Mouse (Mus musculus): ENCODE measurements around the gene Aspm.
"Not testable (repeated sequence)": the region's sequence is repeated elsewhere in the genome, so short reads cannot be mapped to it uniquely, and the experiment has no call there.

The Aspm gene
- long read RNA-seq, experiment 1, result 0 reads
- long read RNA-seq, experiment 2, result 0 reads

DNA sequence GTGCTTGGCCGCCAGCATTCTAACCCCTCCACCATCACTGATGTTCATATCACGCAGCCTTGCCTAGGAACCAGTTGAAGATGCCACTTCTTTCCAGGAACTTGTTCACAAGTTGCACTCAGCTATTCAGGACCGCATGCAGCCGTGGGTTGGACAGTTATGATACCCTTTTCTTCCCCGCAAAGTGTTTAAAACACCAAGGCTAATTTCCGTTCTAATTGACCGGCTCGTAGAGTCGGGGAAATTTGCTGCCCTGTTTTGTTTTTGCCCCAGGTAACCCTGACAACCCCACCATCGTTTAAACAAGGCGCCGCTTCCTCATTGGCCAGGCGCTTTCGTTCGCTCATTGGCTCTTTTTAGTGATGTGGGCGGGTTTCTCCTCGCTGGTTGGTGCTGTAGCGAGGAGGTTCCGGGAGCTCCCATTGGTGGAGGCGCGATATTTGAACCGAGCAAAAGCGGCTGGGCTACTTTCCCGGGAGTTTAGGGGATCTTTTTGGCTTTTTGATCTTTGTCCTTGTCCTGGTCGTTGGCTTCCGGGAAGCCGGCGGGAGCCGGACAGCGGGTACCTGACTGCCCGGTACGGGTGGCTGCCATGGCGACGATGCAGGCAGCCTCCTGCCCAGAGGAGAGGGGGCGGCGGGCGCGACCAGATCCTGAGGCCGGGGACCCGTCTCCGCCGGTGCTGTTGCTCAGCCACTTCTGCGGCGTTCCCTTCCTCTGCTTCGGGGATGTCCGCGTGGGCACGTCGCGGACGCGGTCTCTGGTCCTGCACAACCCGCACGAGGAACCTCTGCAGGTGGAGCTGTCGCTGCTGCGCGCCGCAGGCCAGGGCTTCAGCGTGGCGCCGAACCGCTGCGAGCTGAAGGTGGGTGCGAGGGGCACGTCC lies at the start of gene Aspm:
Aspm (plus strand) TSS at position 433 of the 886 bp plus-strand sequence.
- intact Hi-C loops (cut with DNase I), result no loop called here

GRCm38 (mm10) chr1:139405766-139406165 lies 48.8 kb upstream of the Aspm start:
- intact Hi-C loops (cut with DNase I), result no loop called here

- intact Hi-C loops (cut with DNase I), result no loop called here
These were observed 46.9 kb upstream of the Aspm start for GRCm38 (mm10) chr1:139407701-139408100.

GRCm38 (mm10) chr1:139412365-139412764 lies 42.2 kb upstream of the Aspm start:
- intact Hi-C loops (cut with DNase I), result not testable (repeated sequence)

GRCm38 (mm10) chr1:139413465-139413864 lies 41.1 kb upstream of the Aspm start:
- intact Hi-C loops (cut with DNase I), result no loop called here

DNA sequence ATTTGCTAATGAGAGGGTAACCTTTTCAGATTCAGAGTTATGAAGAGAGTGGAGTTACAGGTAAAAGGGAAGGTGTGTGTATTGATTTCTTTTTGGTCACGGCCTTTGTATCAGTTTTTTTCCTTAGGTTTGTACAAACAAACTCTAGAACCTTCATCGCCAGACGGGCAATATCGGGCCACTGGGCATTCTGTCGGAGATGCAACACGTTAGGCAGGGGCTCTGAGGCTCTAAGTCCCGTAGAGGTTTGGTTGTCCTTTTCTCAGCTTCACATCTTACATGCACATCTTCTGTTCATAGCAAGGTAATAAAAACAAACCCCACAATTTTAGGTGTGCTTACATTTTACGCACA lies 33.1 kb upstream of the Aspm start:
- intact Hi-C loops (cut with DNase I), result no loop called here

DNA sequence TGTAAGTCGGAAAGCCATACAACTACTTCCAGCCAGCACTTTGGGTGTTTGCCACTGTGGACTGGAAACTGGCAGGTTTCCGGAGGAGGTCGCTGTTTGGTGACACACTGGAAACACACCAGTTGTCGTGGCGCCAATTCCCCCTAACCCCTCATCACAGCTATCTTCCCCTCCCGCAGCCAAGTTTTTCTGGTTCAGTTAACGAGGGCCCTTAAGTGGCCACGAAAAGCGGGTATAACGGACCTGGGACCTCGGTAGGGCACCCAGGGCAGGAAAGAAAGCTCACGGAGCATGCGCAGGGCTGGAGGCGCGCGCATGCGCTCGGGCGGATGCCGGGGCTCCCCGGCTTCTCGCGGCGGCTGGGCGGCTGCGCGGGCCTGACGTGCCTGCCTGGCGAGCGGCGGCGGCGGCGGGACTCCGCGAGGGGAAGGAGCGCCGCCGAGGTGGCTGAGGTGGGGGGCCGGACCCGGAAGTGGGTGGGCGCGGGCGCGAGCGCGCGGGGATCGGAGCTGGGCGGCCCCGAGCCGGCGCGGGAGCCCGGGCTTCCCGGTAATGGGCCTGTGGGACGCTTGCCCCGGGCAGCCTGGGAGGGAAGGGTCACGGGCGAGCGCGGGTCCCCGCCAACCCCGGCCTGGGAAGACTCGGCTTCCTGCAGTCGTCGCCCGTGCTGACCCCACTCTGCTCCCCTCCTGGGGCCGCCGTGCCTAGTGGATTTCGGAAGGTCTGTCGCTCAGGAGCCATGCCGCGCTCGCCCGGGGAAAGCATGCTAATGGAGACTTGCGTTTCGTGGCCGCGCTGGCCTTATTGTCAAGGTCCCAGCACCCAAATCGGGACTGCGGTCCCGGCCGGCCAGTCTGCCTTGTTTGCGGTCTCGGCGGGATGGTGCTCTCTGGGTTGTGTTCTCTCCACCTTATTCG lies 32.4 kb upstream of the Aspm start, which contains the start of gene Zbtb41:
Zbtb41 (plus strand) TSS at position 414 of the 917 bp plus-strand sequence.
- intact Hi-C loops (cut with DNase I), result no loop called here

- intact Hi-C loops (cut with DNase I), result no loop called here
These were observed 31.6 kb upstream of the Aspm start for GRCm38 (mm10) chr1:139422941-139423340.

DNA sequence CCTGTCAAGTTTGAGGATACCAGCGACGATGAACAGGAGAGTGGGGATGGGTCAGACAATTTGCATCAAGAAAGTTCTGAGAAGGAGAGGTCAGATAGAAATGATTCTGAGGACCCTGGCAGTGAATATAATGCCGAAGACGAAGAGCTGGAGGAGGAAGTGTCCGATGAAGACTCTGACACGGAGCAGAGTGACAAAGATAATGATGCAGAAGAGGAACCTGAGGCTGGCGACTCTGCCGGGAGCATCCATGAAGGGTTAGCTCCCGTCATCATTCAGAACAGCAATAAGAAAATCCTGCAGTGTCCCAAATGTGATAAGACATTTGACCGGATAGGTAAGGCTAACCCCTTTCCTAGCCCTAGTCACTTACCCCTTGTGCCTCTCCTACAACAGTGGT lies 30.6 kb upstream of the Aspm start:
- intact Hi-C loops (cut with DNase I), result no loop called here

- intact Hi-C loops (cut with DNase I), result no loop called here
These were observed 29.6 kb upstream of the Aspm start for GRCm38 (mm10) chr1:139425006-139425405.

- intact Hi-C loops (cut with DNase I), result no loop called here
These were observed 16.2 kb upstream of the Aspm start for GRCm38 (mm10) chr1:139438373-139438772.

DNA sequence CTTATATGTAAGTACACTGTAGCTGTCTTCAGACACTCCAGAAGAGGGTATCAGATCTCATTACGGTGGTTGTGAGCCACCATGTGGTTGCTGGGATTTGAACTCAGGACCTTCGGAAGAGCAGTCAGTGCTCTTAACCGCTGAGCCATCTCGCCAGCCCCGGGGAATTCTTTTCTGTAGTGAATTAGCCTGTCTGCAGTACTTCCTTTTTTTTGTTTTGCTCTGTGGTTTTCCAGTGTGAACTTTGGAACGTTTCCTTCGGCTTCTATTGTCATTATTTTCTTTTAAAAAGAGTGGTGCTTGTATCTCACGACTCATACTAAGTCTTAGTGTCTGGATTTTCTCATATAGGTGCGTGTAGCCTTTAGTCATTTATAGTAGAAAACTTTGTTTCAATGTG lies 11.5 kb upstream of the Aspm start:
- intact Hi-C loops (cut with DNase I), result not testable (repeated sequence)

GRCm38 (mm10) chr1:139455226-139455869 lies 776 bp downstream of the Aspm start:
- intact Hi-C loops (cut with DNase I), result no loop called here

- intact Hi-C loops (cut with DNase I), result no loop called here
These were observed 6.2 kb downstream of the Aspm start for GRCm38 (mm10) chr1:139460807-139461206.

DNA sequence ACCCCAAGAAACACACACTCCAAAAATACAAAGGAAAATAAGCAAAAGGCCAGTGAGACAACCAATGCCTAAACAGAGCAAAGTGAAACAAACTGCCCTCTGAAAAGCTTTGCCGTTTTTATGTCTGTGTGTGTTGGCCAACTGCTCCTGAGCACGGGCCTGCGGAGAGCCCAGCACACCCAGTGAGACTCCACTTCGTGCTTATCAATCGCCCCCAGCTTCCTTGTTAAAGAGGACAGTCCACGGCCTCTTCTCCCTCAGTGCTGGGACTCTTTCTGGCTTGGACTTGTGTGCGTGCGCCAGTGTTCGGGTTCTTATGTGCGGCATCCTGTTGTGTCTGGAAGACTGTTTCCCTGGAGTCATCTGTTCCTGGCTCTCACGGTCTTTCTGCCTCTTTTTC lies 11.4 kb downstream of the Aspm start:
- intact Hi-C loops (cut with DNase I), result no loop called here

GRCm38 (mm10) chr1:139478898-139479297 lies 24.3 kb downstream of the Aspm start:
- intact Hi-C loops (cut with DNase I), result no loop called here

DNA sequence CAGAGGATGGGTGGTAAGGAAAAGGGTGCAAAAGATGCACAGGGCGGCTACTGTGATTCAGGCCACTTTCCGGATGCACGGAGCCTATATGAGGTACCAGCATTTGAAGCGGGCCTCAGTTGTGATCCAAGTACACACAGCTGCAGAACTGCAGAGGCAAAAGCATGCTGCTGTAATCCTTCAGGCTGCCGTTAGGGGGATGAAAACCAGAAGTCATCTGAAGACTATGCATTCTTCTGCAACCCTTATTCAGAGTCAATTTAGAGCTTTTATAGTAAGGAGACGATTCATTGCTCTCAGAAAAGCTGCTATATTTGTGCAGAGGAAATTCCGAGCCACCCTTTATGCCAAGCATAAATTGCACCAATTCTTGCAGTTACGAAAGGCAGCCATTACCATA lies 25.7 kb downstream of the Aspm start:
- intact Hi-C loops (cut with DNase I), result no loop called here

GRCm38 (mm10) chr1:139481146-139481545 lies 26.6 kb downstream of the Aspm start:
- intact Hi-C loops (cut with DNase I), result no loop called here

DNA sequence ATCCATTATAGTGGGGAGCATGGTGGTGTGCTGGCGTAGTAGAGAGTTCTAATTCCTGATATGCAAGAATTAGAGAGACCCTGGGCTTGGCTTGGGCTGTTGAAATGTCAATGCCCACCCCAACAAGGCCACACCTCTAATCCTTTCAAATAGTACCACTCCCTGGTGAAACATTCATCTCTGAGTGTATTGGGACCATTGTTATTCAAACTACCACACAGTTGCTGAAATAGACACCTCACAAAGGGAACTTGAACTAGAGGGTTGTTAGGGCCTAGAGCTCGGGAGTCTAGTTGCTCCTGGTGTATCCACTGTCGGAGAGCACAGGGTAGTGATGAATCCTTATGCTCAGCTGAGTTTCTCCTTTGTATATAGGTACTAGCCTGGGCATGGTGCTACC lies 40.1 kb downstream of the Aspm start:
- intact Hi-C loops (cut with DNase I), result no loop called here

GRCm38 (mm10) chr1:139495408-139495807 lies 40.8 kb downstream of the Aspm start:
- intact Hi-C loops (cut with DNase I), result no loop called here

DNA sequence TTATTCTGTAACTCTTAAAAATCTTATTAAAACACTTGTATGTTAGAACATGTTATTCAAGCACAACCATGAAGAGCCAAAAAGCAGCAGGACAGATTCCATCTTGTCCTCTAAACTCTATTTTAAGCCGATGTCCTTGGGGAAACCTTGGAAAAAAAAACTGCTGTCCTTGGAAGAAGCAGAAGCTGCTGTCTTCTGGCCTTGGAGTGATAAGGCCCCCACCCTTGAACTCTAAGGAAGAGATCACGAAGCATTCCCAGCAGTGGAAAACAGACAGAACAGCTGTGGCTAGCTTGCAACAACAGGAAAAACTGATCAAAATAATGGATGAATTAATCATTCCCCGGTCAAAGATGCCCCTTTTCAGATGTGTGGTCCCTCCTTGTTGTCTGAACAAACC lies 41.6 kb downstream of the Aspm start:
- intact Hi-C loops (cut with DNase I), result no loop called here

DNA sequence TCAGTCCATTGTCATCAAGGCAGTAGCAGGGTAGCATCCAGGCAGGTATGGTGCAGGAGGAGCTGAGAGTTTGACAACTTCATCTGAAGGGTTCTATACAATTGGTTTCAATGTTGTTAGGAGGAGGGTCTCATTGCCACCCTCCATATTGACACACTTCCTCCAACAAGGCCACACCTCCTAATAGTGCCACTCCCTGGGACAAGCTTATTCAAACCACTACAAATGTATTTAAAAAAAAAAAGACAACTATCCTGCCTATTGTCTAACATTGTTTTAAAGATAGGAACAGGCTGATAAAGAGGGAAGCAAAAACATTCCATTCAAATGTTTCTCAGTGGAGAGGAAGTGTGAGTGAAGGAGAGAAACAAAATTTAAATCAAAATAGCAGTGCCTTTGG lies 45.2 kb downstream of the Aspm start:
- intact Hi-C loops (cut with DNase I), result no loop called here
